Mouse (Mus musculus) C2C12 (cell line): ENCODE measurements around the gene Spry1. TPM values are rescaled to one million over a fixed set of nuclear protein-coding genes. Genes with fewer than 3 reads are reported as not detected.

Source experiments
- H3K27me3 ChIP-seq: one replicate; pipeline ENCODE4 v1.6.1; 2011; ENCODE audit not compliant: control insufficient read depth, insufficient read depth, insufficient read length
- H3K36me3 ChIP-seq: one replicate; pipeline ENCODE4 v1.6.1; 2011; ENCODE audit not compliant: control insufficient read depth, insufficient read depth
- H3K4me3 ChIP-seq: one replicate; pipeline ENCODE4 v1.5.1; 2011; ENCODE audit warnings: mild to moderate bottlenecking, control low read depth; ENCODE audit not compliant: poor library complexity, insufficient read depth, severe bottlenecking
- H3K79me2 ChIP-seq: one replicate; pipeline ENCODE4 v1.6.1; 2011; ENCODE audit not compliant: control insufficient read depth, insufficient read depth
- H3K79me3 ChIP-seq: one replicate; pipeline ENCODE4 v1.6.1; 2011; ENCODE audit warnings: low read depth, control low read depth
- H3ac ChIP-seq: one replicate; pipeline ENCODE3; 2011; ENCODE audit warnings: low read depth; ENCODE audit not compliant: control insufficient read depth, insufficient read length
- CEBPB ChIP-seq: IDR thresholded peaks from one replicate; pipeline ENCODE4 v1.6.1; 2011; ENCODE audit warnings: low read depth, mild to moderate bottlenecking, control low read depth, moderate library complexity
- CTCF ChIP-seq: IDR thresholded peaks from one replicate; pipeline ENCODE4 v1.5.1; 2011; ENCODE audit not compliant: control insufficient read depth, insufficient read depth, insufficient read length
- FOSL1 ChIP-seq: IDR thresholded peaks from one replicate; pipeline ENCODE4 v1.8.0; 2011; ENCODE audit warnings: mild to moderate bottlenecking, low read length; ENCODE audit not compliant: poor library complexity, insufficient read depth, severe bottlenecking
- MAX ChIP-seq: IDR thresholded peaks from one replicate; pipeline ENCODE4 v1.6.1; 2011; ENCODE audit warnings: mild to moderate bottlenecking, control low read depth
- MYOD1 ChIP-seq: IDR thresholded peaks from one replicate; pipeline ENCODE4 v1.6.1; 2011; ENCODE audit warnings: low read depth; ENCODE audit not compliant: control insufficient read depth, insufficient read length
- MYOG ChIP-seq: IDR thresholded peaks from one replicate; pipeline ENCODE4 v1.6.1; 2011; ENCODE audit not compliant: control insufficient read depth, insufficient read length; ENCODE audit errors: extremely low read depth
- USF1 ChIP-seq: IDR thresholded peaks from one replicate; pipeline ENCODE4 v1.6.1; 2011; ENCODE audit warnings: low read depth, mild to moderate bottlenecking, control low read depth, moderate library complexity
- polyA plus RNA-seq: library from polyadenylated mRNA; unstranded; fragments of >200 nt; fragmentation: generic; extraction: Trizol; gene quantifications from one replicate; pipeline ENCODE4 v1.2.1, GENCODE M21; 2012; ENCODE audit warnings: missing spikeins

The Spry1 gene
- polyA plus RNA-seq, 1 experiment: 1.4 TPM

DNA sequence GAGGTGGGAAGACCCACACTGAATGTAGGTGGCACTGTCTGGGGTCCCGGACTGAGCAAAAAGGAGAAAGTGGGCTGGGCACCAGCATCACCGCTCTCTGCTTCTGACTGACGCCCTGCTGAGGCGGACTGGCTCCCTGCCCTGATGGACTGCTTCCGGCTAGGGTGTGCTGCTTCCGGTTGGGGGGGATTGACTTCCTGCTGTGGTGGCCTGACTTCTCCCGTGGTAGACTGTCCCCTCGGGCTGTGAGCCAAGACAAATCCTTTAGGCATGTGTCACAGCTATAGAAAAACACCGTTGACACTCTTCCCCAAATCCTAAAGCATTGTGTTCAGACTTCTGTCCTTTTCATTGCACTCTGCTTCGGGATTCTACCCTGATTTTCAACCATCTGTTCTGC lies 26.0 kb upstream of the Spry1 start:
- Histone ChIP-seq H3K79me2 (no peaks in the 10 kb centered on the region), H3K36me3 (no peaks in the 10 kb centered on the region), H3K4me3 (no peak overlapping the region), H3K79me3 (no peaks in the 10 kb centered on the region), H3ac (no peak overlapping the region), H3K27me3 (no peaks in the 10 kb centered on the region)
- TF ChIP-seq MAX: no peak
- TF ChIP-seq CEBPB: no peak
- TF ChIP-seq MYOG: no peak

DNA sequence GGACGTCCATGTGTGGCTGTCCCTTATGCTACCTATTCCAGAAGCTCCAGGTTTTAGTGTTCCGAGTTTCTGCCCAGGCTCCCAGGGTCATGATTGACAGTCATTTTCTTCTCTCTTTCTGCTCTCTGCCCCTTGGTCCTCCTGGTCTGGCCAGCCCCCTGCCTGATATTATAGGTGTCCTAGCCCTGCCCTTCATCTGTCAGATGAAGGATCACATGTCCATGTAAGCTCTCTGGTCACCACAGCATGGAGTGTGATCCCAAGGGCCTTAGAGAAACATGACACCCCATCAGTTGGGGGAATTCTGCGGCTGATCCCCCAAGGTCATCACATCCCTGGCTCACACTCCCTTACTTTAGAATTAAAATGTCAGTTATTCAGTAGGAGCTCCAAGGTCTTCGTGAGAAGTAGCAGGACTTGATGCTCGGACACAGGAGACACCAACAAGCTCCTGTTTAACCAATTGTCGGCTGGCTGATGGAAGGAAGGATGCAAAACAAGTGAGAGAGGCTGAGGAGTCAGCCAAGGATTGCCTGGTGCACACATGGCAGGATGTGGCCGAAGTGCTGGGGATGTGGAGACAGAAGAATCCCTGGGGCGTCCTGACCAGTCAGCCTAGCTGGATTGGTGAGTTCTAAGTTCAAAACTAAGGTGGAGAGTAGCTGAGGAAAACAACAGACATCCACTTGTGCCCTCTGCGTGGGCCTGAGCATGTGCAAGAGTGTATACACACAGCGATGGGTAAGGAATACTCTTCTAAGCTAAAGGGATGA lies 24.7 kb upstream of the Spry1 start:
- Histone ChIP-seq H3K4me3 (no peak overlapping the region), H3K79me2 (no peaks in the 10 kb centered on the region), H3K27me3 (no peaks in the 10 kb centered on the region), H3K36me3 (no peaks in the 10 kb centered on the region), H3ac (no peak overlapping the region), H3K79me3 (no peaks in the 10 kb centered on the region)
- TF ChIP-seq USF1: no peak
- TF ChIP-seq MYOG: no peak
- no peak for TF ChIP-seq CEBPB
- no peak for TF ChIP-seq MAX
- TF ChIP-seq FOSL1: no peak
- TF ChIP-seq MYOD1: no peak
- TF ChIP-seq CTCF: no peak

DNA sequence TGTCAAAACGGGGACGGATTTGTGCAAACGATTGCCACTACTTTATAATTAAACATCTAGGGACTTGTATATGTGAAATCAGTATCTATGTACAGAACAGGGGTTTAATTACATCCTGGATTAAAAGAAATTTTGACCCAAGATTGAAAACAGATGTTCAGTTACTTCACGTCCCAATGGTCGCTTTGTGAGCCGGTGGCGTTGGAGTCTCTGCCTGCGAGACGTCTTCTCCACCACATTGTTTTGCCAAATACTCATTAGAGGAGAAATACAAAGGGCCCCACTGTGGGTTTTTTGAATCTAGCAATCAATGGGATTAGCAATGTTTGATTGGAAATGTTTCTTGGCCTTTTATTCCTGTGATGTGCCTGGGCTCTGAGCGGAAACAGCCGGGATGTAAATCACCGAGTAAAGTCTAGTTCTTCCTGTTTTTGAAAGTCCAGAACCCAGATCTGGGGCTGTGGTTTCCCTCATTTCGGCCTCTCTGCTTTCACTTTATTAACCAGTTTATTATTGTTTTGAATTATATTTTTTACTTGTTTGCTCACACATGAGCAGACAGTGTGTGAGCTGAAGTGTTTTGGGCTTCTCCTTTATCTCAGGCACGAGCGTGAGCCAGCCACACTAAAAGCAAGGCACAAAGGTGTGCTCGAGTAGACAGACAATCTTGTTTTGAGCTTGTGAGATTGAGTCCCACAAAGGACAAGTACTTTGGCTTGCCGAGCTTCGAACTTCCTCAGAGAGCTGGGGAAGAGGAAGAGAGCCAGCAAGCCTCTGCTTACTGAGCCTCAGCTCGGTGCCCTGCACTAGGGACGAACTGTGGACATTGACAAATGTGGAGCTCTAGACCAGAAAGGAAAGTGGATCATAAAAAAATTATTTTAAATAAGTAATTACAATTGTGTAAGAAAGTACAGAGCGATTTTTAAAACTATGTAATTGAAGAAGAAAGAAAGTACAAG lies 22.9 kb upstream of the Spry1 start:
- Histone ChIP-seq H3K79me2 (no peaks in the 10 kb centered on the region), H3ac (no peak overlapping the region), H3K79me3 (no peaks in the 10 kb centered on the region), H3K36me3 (no peaks in the 10 kb centered on the region), H3K4me3 (no peak overlapping the region), H3K27me3 (no peaks in the 10 kb centered on the region)
- TF ChIP-seq FOSL1: no peak
- TF ChIP-seq CTCF: no peak
- no peak for TF ChIP-seq CEBPB
- no peak for TF ChIP-seq MAX
- TF ChIP-seq MYOG: no peak
- no peak for TF ChIP-seq MYOD1
- no peak for TF ChIP-seq USF1

DNA sequence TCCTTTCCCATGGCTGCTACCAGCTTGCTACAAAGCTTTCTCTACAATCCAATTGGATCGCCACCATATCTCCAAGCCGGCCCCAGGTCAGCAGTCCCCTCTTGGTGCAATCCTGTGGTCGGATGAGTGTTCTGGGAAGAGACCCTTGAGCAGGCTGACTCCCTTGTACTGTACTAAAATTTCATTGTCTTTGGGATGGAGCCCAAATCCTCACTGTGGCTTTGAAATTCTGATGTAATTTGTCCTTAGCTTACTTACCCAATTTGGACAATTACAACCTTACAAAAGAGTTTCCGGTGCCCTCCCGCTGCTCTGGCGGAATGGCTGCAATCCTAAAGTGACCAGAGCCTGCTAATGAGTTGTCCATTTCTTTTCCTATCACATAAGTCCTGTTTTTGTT lies 7.5 kb upstream of the Spry1 start:
- Histone ChIP-seq H3K36me3 (no peaks in the 10 kb centered on the region), H3K79me3 (no peaks in the 10 kb centered on the region), H3ac (no peak overlapping the region), H3K79me2 (no peaks in the 10 kb centered on the region), H3K27me3 (no peaks in the 10 kb centered on the region), H3K4me3 (no peak overlapping the region)
- TF ChIP-seq USF1 (no peak), CEBPB (no peak), MYOG (no peak), FOSL1 (no peak), CTCF (no peak), MYOD1 (no peak), MAX (no peak)

DNA sequence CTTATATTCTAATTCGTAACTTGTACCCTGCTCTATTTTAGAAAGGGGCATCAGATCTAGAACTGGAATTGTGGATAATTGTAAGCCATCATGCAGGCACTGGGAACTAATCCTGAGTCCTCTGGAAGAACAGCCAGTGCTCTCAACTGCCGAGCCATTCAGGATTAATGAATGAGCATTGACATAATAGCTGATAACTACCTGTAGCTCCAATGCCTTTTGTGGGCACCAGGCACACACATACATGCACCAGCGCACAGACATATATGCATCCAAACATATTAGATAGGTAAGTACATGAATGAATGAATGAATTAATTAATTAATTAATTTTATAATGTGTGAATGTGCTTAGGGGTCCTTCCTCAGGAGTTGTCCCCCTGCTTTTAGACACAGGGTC lies 7.0 kb upstream of the Spry1 start:
- no peaks in the 10 kb centered on the region for H3K27me3 ChIP-seq
- TF ChIP-seq USF1 (no peak), MAX (no peak), MYOG (no peak), MYOD1 (no peak), CTCF (no peak), CEBPB (no peak), FOSL1 (no peak)
- no peaks in the 10 kb centered on the region for H3K79me2 ChIP-seq
- H3K4me3 ChIP-seq: no peak overlapping the region
- no peaks in the 10 kb centered on the region for H3K36me3 ChIP-seq
- H3K79me3 ChIP-seq: no peaks in the 10 kb centered on the region
- H3ac ChIP-seq: no peak overlapping the region

DNA sequence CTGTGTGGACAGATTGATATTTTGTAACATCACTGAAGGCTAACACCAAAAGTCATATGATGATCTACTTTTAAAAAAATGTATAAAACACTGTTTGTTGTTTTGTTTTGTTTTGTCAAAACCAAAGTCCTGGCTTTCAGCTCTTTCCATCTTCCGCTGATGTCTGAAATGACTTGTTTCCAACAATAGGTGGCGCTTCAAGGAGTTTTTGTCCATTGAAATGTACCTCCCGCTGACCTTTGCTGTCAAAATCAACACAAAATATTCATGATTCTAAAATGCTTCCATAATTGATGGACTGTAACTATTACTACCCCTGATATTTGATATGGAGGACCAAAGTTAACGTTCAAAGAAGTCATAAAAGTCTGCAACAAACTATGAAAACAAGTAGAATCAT lies 5.1 kb upstream of the Spry1 start:
- Histone ChIP-seq H3K4me3 (no peak overlapping the region), H3ac (no peak overlapping the region), H3K79me2 (no peaks in the 10 kb centered on the region), H3K27me3 (no peaks in the 10 kb centered on the region), H3K36me3 (no peaks in the 10 kb centered on the region), H3K79me3 (no peaks in the 10 kb centered on the region)
- TF ChIP-seq FOSL1 (no peak), MAX (no peak), USF1 (no peak), MYOD1 (no peak), CEBPB (no peak), CTCF (no peak), MYOG (no peak)
